Mouse (Mus musculus): ENCODE data around the gene Lif.

- TF ChIP-seq POLR2A (IDR thresholded peaks at IDR 0.05; ENCODE audit: extremely low read depth, insufficient read depth, low read length) (no peak), CTCF (IDR thresholded peaks at IDR 0.05; ENCODE audit: low read depth, low read length) (no peak)
Measured at GRCm38 (mm10) chr11:4240151-4240550, 17.2 kb upstream of the Lif start.

All from liver, adult 2 months (tissue).